Mouse (Mus musculus) cerebellum, adult 2 months (tissue): ENCODE data around the gene Gad1. TPM values are rescaled to one million over a fixed set of nuclear protein-coding genes. Genes with fewer than 3 reads are reported as not detected.

Experiments used
- DNase-seq, 2 experiments: peaks; one replicate each; pipeline ENCODE4 v3.0.0; 2021
- H3K27ac ChIP-seq: fragments of 200-500 bp; 2 replicates; pipeline ENCODE4 v1.5.1; 2012; ENCODE audit warnings: low read length, control low read depth, inconsistent platforms; ENCODE audit not compliant: insufficient read depth
- H3K27me3 ChIP-seq: fragments of 200-500 bp; 2 replicates; pipeline ENCODE4 v1.6.1; 2012; ENCODE audit warnings: inconsistent platforms, mild to moderate bottlenecking, low read length, moderate library complexity; ENCODE audit not compliant: control insufficient read depth, insufficient read depth
- H3K4me1 ChIP-seq: fragments of 200-500 bp; 2 replicates; pipeline ENCODE4 v1.6.1; 2011; ENCODE audit warnings: low read length; ENCODE audit not compliant: control insufficient read depth, insufficient read depth
- H3K4me3 ChIP-seq: fragments of 200-500 bp; replicated peaks from 2 replicates; pipeline ENCODE3; 2011; ENCODE audit warnings: mild to moderate bottlenecking, low read depth, low read length, control low read depth; ENCODE audit not compliant: insufficient read depth
- CTCF ChIP-seq: fragments of 200-500 bp; IDR thresholded peaks from 2 replicates; pipeline ENCODE4 v1.5.1; 2011; ENCODE audit warnings: low read depth, mild to moderate bottlenecking, control low read depth, low read length, moderate library complexity, borderline replicate concordance; ENCODE audit not compliant: insufficient read depth
- POLR2A ChIP-seq: fragments of 200-500 bp; IDR thresholded peaks from 2 replicates; pipeline ENCODE4 v1.6.1; 2011; ENCODE audit warnings: low read length, control low read depth, borderline replicate concordance; ENCODE audit not compliant: insufficient read depth
- WGBS: fragments of 180-500 bp; shearing (Covaris S2); methylation state at CpG from one replicate; pipeline ENCODE4 v1.1.7; 2018; 5-methylcytosine and 5-hydroxymethylcytosine counted together
- polyA plus RNA-seq: library from polyadenylated mRNA; depleted of rRNA; stranded (reverse); fragments of >200 nt; gene quantifications from 2 replicates; pipeline ENCODE4 v1.2.3, GENCODE M21; 2012; rRNA removed

Gad1 gene
- polyA plus RNA-seq, 1 experiment = 474 TPM

DNA sequence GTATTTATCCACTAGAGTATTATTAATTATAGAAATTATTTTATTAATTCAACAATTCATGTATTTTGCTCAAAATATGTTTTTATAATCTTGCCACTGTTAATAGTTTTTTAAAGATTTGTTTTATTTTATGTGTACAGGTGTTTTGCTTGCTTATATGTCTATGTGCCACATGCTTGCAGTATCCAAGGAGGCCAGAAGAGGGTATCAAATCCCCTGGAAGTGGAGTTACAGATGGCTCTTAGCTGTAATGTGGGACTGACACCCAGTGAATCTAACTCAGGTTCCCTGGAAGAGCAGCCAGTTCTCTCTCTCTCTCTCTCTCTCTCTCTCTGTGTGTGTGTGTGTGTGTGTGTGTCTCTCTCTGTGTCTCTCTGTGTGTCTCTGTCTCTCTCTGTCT is 88.1 kb downstream of the Gad1 start:
- Histone ChIP-seq H3K4me3 (no peak overlapping the region), H3K27ac (no peak overlapping the region), H3K27me3 (no peaks in the 10 kb centered on the region), H3K4me1 (no peaks in the 10 kb centered on the region)
- TF ChIP-seq CTCF = no peak
- no peak for TF ChIP-seq POLR2A
- DNase-seq = no peak

GRCm38 (mm10) chr2:70642971-70643565 is 90.2 kb downstream of the Gad1 start:
- TF ChIP-seq POLR2A (no peak), CTCF (no peak)
- no peaks in the 10 kb centered on the region for H3K27me3 ChIP-seq
- H3K4me3 ChIP-seq = no peak overlapping the region
- no peaks in the 10 kb centered on the region for H3K4me1 ChIP-seq
- no peak overlapping the region for H3K27ac ChIP-seq
- no peak for DNase-seq
- WGBS = 29% methylated on average over 16 of the region's 16 CpGs

DNA sequence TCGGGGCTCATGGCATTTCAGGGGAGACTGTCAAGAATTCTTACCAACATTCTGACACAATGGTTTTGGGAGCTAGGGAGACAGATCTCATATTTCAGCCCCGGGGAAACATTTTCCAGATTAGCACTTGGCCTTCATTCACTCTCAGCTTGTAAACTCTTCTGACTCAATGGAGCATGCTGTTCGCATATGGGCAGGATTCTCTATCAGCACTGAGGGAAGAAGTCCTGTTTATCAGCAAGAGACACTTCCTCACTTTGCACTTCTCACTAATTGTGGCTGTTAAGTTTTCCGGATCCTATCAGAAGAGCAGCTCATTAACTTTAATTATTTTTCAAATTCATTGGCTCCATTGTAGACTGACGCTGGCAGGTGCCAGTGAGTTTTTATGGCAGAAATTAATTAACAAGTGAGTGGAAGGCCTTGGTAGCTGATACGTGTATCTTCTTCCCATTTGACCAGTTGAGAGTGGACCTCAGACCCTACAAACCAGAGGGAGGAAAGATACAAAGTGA is 92.5 kb downstream of the Gad1 start:
- no peak overlapping the region for H3K4me3 ChIP-seq
- no peak for TF ChIP-seq POLR2A
- TF ChIP-seq CTCF = no peak
- H3K27me3 ChIP-seq = no peaks in the 10 kb centered on the region
- whole genome bisulfite sequencing = 51% methylated on average over 6 of the region's 6 CpGs
- no peaks in the 10 kb centered on the region for H3K4me1 ChIP-seq
- H3K27ac ChIP-seq = no peak overlapping the region
- no peak for DNase-seq

GRCm38 (mm10) chr2:70647681-70648080 is 94.8 kb downstream of the Gad1 start:
- Histone ChIP-seq H3K27ac (no peak overlapping the region), H3K27me3 (no peaks in the 10 kb centered on the region), H3K4me3 (no peak overlapping the region), H3K4me1 (no peaks in the 10 kb centered on the region)
- TF ChIP-seq POLR2A (no peak), CTCF (no peak)
- no peak for DNase-seq
- WGBS = 37% methylated on average over 4 of the region's 4 CpGs

DNA sequence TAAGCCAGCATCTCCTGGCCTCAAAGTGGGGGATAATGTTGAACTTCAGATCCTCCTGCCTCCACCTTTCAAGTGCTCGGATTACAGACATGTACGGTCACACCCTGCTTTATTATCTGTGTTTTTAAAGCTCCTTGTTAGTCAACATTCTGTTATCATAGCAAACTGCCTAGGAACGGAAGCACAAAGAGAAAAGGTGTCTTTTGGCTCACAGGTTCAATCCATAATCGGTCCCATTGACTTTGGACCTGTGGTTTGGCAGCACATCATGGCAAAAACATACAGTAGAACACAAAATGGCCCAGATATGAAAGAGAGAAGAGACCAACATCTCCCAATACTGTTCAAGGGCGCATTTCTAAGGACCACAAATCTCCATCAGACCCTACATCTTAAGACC is 95.4 kb downstream of the Gad1 start:
- H3K4me3 ChIP-seq = no peak overlapping the region
- 89% methylated on average over 5 of the region's 5 CpGs for WGBS

GRCm38 (mm10) chr2:70649471-70649870 is 96.6 kb downstream of the Gad1 start:
- WGBS = 91% methylated on average over 4 of the region's 4 CpGs
- Histone ChIP-seq H3K27me3 (no peaks in the 10 kb centered on the region), H3K27ac (no peak overlapping the region), H3K4me3 (no peak overlapping the region), H3K4me1 (no peaks in the 10 kb centered on the region)
- DNase-seq = no peak
- TF ChIP-seq POLR2A (no peak), CTCF (no peak)

More for the DNA sequence above, 95.4 kb downstream of the Gad1 start:
- H3K27me3 ChIP-seq = no peaks in the 10 kb centered on the region
- DNase-seq = no peak
- no peaks in the 10 kb centered on the region for H3K4me1 ChIP-seq
- TF ChIP-seq CTCF (no peak), POLR2A (no peak)
- no peak overlapping the region for H3K27ac ChIP-seq

Other genes with a start within 250 kb of the Gad1 start
- 2.9 and 5.4 TPM in 2 replicates for gene Sp5, start 78.1 kb upstream of the Gad1 start, polyA plus RNA-seq
- 0.80 and 1.6 TPM in 2 replicates for gene Erich2, start 44.3 kb upstream of the Gad1 start, polyA plus RNA-seq
- 81.5 and 82.7 TPM in 2 replicates for gene Gorasp2, start 108.5 kb downstream of the Gad1 start, polyA plus RNA-seq
- gene Gm26558, start 109.0 kb downstream of the Gad1 start, polyA plus RNA-seq = 0.43 and 0.52 TPM in 2 replicates